Mouse (Mus musculus) heart, adult 8-10 months (tissue): ENCODE measurements around the gene Gm6040. TPM values are rescaled to one million over a fixed set of nuclear protein-coding genes. Genes with fewer than 3 reads are reported as not detected.

Experiments used
- DNase-seq: peaks from one replicate; pipeline ENCODE4 v3.0.0; 2022; ENCODE audit warnings: low spot score
- total RNA-seq, 4 experiments: library from RNA; stranded (reverse); gene quantifications; 2 replicates each; pipeline ENCODE4 v1.2.4; 2022

Gene Gm6040
- total RNA-seq: not detected

- no peak for DNase-seq
These were observed at the start of gene Gm6040 for GRCm38 (mm10) chr8:20921971-20922370. Gene Gm6040, minus strand, starts transcription at chr8:20922071.

- no peak for DNase-seq
These were observed 42.7 kb upstream of the Gm6040 start for GRCm38 (mm10) chr8:20964531-20964930.

DNA sequence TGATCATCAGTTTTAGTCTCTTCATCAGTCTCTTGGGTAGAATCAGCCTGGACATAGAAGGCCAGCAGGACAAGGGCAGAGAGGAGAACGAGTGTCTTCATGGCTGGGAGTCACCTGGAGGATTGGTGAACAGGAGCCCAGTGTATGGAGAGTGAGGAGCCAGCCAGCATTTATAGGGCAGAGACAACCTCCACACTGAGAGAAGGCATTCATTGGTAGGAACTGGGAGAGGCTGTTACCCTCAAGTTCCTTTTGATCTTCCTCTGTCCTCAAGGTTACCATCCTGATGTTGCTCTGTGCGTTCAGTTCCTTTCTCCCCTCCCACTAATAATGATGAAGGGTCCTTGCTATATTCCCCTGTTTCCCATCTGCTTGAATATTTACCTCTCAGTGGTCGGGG lies 22.7 kb upstream of the Gm6040 start, which contains the start of gene AY761185:
Gene AY761185, minus strand, starts transcription at position 101 of the 400 bp plus-strand sequence.
- DNase-seq: no peak

DNA sequence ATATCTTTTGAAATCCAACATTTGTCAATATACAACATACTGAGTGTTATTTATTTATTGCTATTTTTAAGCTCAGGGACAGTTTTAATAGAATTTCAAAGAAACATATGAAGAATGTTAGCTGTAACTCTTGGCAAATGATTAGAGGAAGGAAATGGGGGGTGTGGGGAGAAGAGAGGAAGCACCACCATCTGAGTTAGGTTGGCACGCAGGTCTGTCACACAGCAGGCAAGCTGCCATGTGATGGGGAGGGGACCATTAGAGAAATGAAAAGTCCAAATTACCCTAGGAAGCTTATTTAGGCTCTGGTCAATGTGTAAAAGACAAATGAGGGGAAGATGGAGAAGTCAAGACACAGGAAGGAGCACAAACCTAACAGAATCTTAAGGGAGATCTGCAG lies 9.6 kb downstream of the Gm6040 start:
- no peak for DNase-seq

DNA sequence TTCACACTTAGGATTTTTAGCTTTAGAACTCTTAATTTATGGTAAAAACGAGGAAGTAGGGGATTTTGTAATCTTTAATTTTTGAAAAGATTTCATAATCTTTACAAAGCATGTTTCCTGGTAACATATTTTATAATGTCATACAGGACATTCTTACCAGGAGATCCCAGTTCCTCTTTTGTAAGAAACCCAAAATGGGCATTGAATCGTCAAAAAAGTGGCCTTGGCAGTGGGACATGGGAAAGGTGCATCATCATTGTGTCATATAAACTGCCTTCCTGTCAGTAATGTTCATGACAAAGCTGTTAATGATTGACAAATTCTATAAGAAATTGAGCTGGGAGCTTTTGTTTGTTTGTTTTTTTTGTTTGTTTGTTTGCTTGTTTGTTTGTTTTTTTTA lies 13.6 kb downstream of the Gm6040 start:
- no peak for DNase-seq

- no peak for DNase-seq
These were observed 14.8 kb downstream of the Gm6040 start for GRCm38 (mm10) chr8:20907119-20907518.

GRCm38 (mm10) chr8:20902527-20902926 lies 19.3 kb downstream of the Gm6040 start, which contains the start of gene Gm15056:
Gene Gm15056, minus strand, starts transcription at chr8:20902627.
- no peak for DNase-seq

DNA sequence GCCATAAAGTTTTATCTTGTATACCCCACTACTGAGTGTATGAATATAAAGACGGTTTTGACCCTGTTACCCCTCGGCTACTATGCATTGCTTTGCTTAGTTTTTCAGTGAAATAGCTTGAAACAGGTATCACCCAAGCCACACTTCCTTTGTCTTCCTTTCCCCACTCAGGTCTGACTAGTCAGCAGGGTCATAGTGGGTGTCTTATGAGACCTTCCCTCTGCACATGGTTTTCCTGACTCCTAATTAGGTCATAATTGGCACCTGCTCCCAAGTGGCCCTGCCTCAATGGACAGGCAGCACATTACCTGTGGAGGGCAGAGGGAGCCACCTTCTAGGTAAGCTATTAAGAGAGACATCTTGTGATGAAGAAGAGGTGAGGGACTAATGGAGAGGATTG lies 29.5 kb downstream of the Gm6040 start, which contains the start of gene Defb33:
Gene Defb33, plus strand, starts transcription at position 301 of the 400 bp plus-strand sequence.
- DNase-seq: no peak

- no peak for DNase-seq
These were observed 47.3 kb downstream of the Gm6040 start for GRCm38 (mm10) chr8:20874608-20875007.

Other genes starting within 250 kb of the Gm6040 start
- gene Defb33, start 29.4 kb downstream of the Gm6040 start, total RNA-seq: not detected
- gene Gm15056, start 19.4 kb downstream of the Gm6040 start, total RNA-seq: not detected
- not detected for gene AY761185, start 22.6 kb upstream of the Gm6040 start, total RNA-seq
- gene Defa21, start 103.5 kb upstream of the Gm6040 start, total RNA-seq: not detected
- not detected for gene Defa23, start 133.0 kb upstream of the Gm6040 start, total RNA-seq
- gene Defa35, start 143.0 kb upstream of the Gm6040 start, total RNA-seq: not detected
- not detected for gene Defa25, start 162.4 kb upstream of the Gm6040 start, total RNA-seq
- not detected for gene Gm14851, start 174.0 kb upstream of the Gm6040 start, total RNA-seq
- gene Defa30, start 212.6 kb upstream of the Gm6040 start, total RNA-seq: not detected
- not detected for gene Defa22, start 240.2 kb upstream of the Gm6040 start, total RNA-seq